Mouse (Mus musculus): ENCODE measurements around the gene Armc6. TPM values are rescaled to one million over a fixed set of nuclear protein-coding genes. Genes with fewer than 3 reads are reported as not detected.

The Armc6 gene
- polyA plus RNA-seq, 1 experiment from 2014 or later = 33.4 TPM

- H3K9me3 ChIP-seq (ENCODE audit: control insufficient read depth, low read length) = no peaks in the 10 kb centered on the region
- H3K4me2 ChIP-seq (ENCODE audit: low read depth, low read length) = no peak overlapping the region
- no peak for ATAC-seq (ENCODE audit: low read depth)
- 62% methylated on average over 5 of the region's 5 CpGs for WGBS
- H3K36me3 ChIP-seq (ENCODE audit: control insufficient read depth, insufficient read depth, low read length) = no peaks in the 10 kb centered on the region
- H3K9ac ChIP-seq (ENCODE audit: low read depth, low read length) = no peak overlapping the region
- H3K27ac ChIP-seq (replicated peaks; ENCODE audit: low read depth, low read length) = no peak overlapping the region
- no peaks in the 10 kb centered on the region for H3K27me3 ChIP-seq (replicated peaks; ENCODE audit: control insufficient read depth, insufficient read depth, low read length)
- no peak overlapping the region for H3K4me3 ChIP-seq (ENCODE audit: low read depth, low read length)
- no peak for DNase-seq (ENCODE audit: low spot score)
- H3K4me1 ChIP-seq (ENCODE audit: control insufficient read depth, insufficient read depth, low read length) = no peaks in the 10 kb centered on the region
Measured at GRCm38 (mm10) chr8:70200098-70200681, 34.1 kb downstream of the Armc6 start.

- Histone ChIP-seq H3K36me3 (ENCODE audit: control insufficient read depth, insufficient read depth, low read length) (no peaks in the 10 kb centered on the region), H3K27ac (replicated peaks; ENCODE audit: low read depth, low read length) (no peak overlapping the region), H3K27me3 (replicated peaks; ENCODE audit: control insufficient read depth, insufficient read depth, low read length) (no peaks in the 10 kb centered on the region), H3K4me1 (ENCODE audit: control insufficient read depth, insufficient read depth, low read length) (no peaks in the 10 kb centered on the region), H3K4me2 (ENCODE audit: low read depth, low read length) (no peak overlapping the region), H3K9me3 (ENCODE audit: control insufficient read depth, low read length) (no peaks in the 10 kb centered on the region), H3K4me3 (ENCODE audit: low read depth, low read length) (no peak overlapping the region), H3K9ac (ENCODE audit: low read depth, low read length) (no peak overlapping the region)
- ATAC-seq (ENCODE audit: low read depth) (no peak), DNase-seq (ENCODE audit: low spot score) (no peak)
- 51% methylated on average over 7 of the region's 7 CpGs for WGBS
Measured at GRCm38 (mm10) chr8:70197603-70198002, 36.7 kb downstream of the Armc6 start.

GRCm38 (mm10) chr8:70195762-70196161 lies 38.5 kb downstream of the Armc6 start:
- DNase-seq (ENCODE audit: low spot score) (no peak), ATAC-seq (ENCODE audit: low read depth) (no peak)
- Histone ChIP-seq H3K4me1 (ENCODE audit: control insufficient read depth, insufficient read depth, low read length) (no peaks in the 10 kb centered on the region), H3K9ac (ENCODE audit: low read depth, low read length) (no peak overlapping the region), H3K4me3 (ENCODE audit: low read depth, low read length) (no peak overlapping the region), H3K27ac (replicated peaks; ENCODE audit: low read depth, low read length) (no peak overlapping the region), H3K4me2 (ENCODE audit: low read depth, low read length) (no peak overlapping the region), H3K27me3 (replicated peaks; ENCODE audit: control insufficient read depth, insufficient read depth, low read length) (no peaks in the 10 kb centered on the region), H3K36me3 (ENCODE audit: control insufficient read depth, insufficient read depth, low read length) (no peaks in the 10 kb centered on the region), H3K9me3 (ENCODE audit: control insufficient read depth, low read length) (no peaks in the 10 kb centered on the region)
- 77% methylated on average over 2 of the region's 2 CpGs for WGBS

DNA sequence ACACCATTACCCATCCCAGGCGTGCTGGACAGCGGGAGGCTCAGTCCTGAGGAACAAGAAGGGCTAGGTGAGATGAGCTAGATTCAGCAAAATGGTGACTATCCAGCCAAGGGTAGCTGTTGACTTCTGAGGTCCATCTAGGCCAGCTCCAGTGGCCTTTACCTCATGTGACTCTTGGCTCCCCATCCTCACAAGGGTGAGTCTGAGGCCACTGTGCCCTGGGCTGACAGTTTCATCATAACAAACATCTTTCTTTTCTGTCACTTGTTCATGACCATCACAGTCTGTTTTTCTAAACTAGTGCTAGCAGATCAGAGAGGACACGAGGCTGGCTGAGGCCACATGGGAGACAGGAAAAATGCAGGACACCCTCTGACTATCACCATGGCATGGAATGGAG lies 40.1 kb downstream of the Armc6 start:
- H3K9me3 ChIP-seq (ENCODE audit: control insufficient read depth, low read length) = no peaks in the 10 kb centered on the region
- no peaks in the 10 kb centered on the region for H3K36me3 ChIP-seq (ENCODE audit: control insufficient read depth, insufficient read depth, low read length)
- no peak for ATAC-seq (ENCODE audit: low read depth)
- no peak overlapping the region for H3K27ac ChIP-seq (replicated peaks; ENCODE audit: low read depth, low read length)
- H3K4me3 ChIP-seq (ENCODE audit: low read depth, low read length) = no peak overlapping the region
- WGBS = 76% methylated on average over 3 of the region's 3 CpGs
- H3K9ac ChIP-seq (ENCODE audit: low read depth, low read length) = no peak overlapping the region
- H3K4me1 ChIP-seq (ENCODE audit: control insufficient read depth, insufficient read depth, low read length) = no peaks in the 10 kb centered on the region
- H3K27me3 ChIP-seq (replicated peaks; ENCODE audit: control insufficient read depth, insufficient read depth, low read length) = no peaks in the 10 kb centered on the region
- DNase-seq (ENCODE audit: low spot score) = no peak
- no peak overlapping the region for H3K4me2 ChIP-seq (ENCODE audit: low read depth, low read length)

DNA sequence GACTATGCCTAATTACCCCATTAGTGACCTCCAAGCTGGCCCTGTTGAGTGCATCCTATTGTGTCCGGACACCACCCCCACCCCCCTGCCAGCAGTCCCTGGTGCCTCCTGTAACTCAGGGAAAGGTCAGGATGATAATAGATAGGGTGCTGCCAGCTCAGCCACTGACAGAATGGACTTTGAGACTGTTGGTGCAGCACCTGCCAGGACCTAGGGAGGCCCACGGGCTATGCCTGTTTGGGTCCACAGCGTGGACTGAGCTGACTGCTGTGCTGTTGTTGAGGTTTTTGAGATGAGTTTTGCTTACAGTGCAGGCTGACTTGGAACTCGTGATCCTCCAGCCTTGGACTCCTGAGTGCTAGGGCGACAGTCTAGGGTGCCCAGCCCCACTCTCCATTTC lies 41.0 kb downstream of the Armc6 start:
- WGBS = 66% methylated on average over 2 of the region's 5 CpGs

DNA sequence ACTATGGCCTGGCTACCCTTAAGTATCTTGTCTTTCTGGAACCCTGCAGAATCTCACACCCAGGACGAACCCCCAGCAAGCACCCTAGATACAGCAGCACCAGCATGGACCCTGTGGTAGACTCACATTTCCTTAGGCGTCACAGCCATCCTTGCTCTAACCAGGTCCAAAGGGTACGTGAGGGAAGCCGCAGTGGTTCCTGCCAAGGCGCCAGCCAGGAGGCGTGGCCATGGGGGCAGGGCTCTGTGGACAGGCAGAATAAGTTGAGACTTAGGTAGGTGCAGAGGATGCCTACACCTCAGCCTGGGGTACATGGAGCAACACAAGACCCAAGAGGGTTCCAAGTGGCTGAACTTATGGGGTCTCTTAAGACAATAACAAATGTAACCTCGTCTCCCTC lies 45.6 kb downstream of the Armc6 start:
- Histone ChIP-seq H3K9ac (ENCODE audit: low read depth, low read length) (no peak overlapping the region), H3K36me3 (ENCODE audit: control insufficient read depth, insufficient read depth, low read length) (no peaks in the 10 kb centered on the region), H3K4me1 (ENCODE audit: control insufficient read depth, insufficient read depth, low read length) (no peaks in the 10 kb centered on the region), H3K27me3 (replicated peaks; ENCODE audit: control insufficient read depth, insufficient read depth, low read length) (no peaks in the 10 kb centered on the region), H3K27ac (replicated peaks; ENCODE audit: low read depth, low read length) (no peak overlapping the region), H3K4me2 (ENCODE audit: low read depth, low read length) (no peak overlapping the region), H3K4me3 (ENCODE audit: low read depth, low read length) (no peak overlapping the region), H3K9me3 (ENCODE audit: control insufficient read depth, low read length) (no peaks in the 10 kb centered on the region)
- WGBS = 75% methylated on average over 7 of the region's 7 CpGs
- DNase-seq (ENCODE audit: low spot score) = no peak
- no peak for ATAC-seq (ENCODE audit: low read depth)

More for the DNA sequence above, 41.0 kb downstream of the Armc6 start:
- ATAC-seq (ENCODE audit: low read depth) (no peak), DNase-seq (ENCODE audit: low spot score) (no peak)
- Histone ChIP-seq H3K4me1 (ENCODE audit: control insufficient read depth, insufficient read depth, low read length) (no peaks in the 10 kb centered on the region), H3K27me3 (replicated peaks; ENCODE audit: control insufficient read depth, insufficient read depth, low read length) (no peaks in the 10 kb centered on the region), H3K9me3 (ENCODE audit: control insufficient read depth, low read length) (no peaks in the 10 kb centered on the region), H3K36me3 (ENCODE audit: control insufficient read depth, insufficient read depth, low read length) (no peaks in the 10 kb centered on the region), H3K4me3 (ENCODE audit: low read depth, low read length) (no peak overlapping the region), H3K27ac (replicated peaks; ENCODE audit: low read depth, low read length) (no peak overlapping the region), H3K4me2 (ENCODE audit: low read depth, low read length) (no peak overlapping the region), H3K9ac (ENCODE audit: low read depth, low read length) (no peak overlapping the region)

DNA sequence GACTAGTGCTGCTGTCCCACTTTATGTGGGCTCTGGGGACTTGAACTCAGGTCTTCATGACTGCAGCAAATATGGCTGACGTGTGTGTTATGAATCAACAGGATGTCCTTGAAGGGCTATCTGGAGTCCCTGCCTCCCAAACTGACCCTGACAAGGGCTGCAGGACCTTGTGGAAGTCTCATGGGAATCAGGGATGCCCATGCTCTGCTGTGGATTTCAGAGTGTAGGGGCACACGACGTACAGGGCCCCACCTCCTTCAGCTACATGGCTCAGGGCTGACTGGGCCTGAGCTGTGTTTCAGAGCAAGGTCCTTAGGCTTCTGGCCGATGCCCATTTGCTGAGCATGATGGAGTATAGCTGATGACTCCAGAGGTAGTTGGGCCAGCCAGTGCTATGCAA lies 51.1 kb downstream of the Armc6 start:
- H3K9ac ChIP-seq (ENCODE audit: low read depth, low read length) = no peak overlapping the region
- H3K27ac ChIP-seq (replicated peaks; ENCODE audit: low read depth, low read length) = no peak overlapping the region
- no peak overlapping the region for H3K4me2 ChIP-seq (ENCODE audit: low read depth, low read length)
- ATAC-seq (ENCODE audit: low read depth) (no peak), DNase-seq (ENCODE audit: low spot score) (no peak)
- H3K4me3 ChIP-seq (ENCODE audit: low read depth, low read length) = no peak overlapping the region
- no peaks in the 10 kb centered on the region for H3K27me3 ChIP-seq (replicated peaks; ENCODE audit: control insufficient read depth, insufficient read depth, low read length)
- H3K36me3 ChIP-seq (ENCODE audit: control insufficient read depth, insufficient read depth, low read length) = peaks cover 44% of the 10 kb centered on the region
- H3K4me1 ChIP-seq (ENCODE audit: control insufficient read depth, insufficient read depth, low read length) = no peaks in the 10 kb centered on the region
- H3K9me3 ChIP-seq (ENCODE audit: control insufficient read depth, low read length) = no peaks in the 10 kb centered on the region
- WGBS = 83% methylated on average over 4 of the region's 4 CpGs

DNA sequence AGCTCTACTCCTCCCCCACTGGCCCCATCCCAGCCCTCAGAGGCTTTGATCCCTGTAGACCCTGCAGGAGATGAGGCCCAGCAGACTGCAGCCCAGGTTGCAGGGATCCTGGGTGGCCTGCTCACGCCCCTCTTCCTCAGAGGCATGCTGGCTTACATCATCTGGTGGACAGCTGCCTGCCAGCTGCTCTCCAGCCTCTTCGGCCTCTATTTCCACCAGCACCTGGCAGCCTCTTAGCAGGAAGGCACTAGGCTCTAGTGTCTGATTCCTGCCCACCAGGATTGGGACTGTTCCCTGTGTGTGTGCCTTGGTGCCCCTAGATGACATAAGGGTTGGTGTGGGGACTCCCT lies 52.4 kb downstream of the Armc6 start:
- ATAC-seq (ENCODE audit: low read depth) = peak; percentile 54; the same call in 1 of the 2 replicates
- no peaks in the 10 kb centered on the region for H3K27me3 ChIP-seq (replicated peaks; ENCODE audit: control insufficient read depth, insufficient read depth, low read length)
- H3K9me3 ChIP-seq (ENCODE audit: control insufficient read depth, low read length) = no peaks in the 10 kb centered on the region
- H3K4me3 ChIP-seq (ENCODE audit: low read depth, low read length) = no peak overlapping the region
- no peak overlapping the region for H3K4me2 ChIP-seq (ENCODE audit: low read depth, low read length)
- WGBS = 49% methylated on average over 2 of the region's 2 CpGs
- H3K27ac ChIP-seq (replicated peaks; ENCODE audit: low read depth, low read length) = no peak overlapping the region
- no peak overlapping the region for H3K9ac ChIP-seq (ENCODE audit: low read depth, low read length)
- peak; percentile 34 for DNase-seq (ENCODE audit: low spot score)
- peaks cover 55% of the 10 kb centered on the region for H3K36me3 ChIP-seq (ENCODE audit: control insufficient read depth, insufficient read depth, low read length)
- no peaks in the 10 kb centered on the region for H3K4me1 ChIP-seq (ENCODE audit: control insufficient read depth, insufficient read depth, low read length)

- WGBS = 82% methylated on average over 16 of the region's 16 CpGs
- Histone ChIP-seq H3K4me2 (ENCODE audit: low read depth, low read length) (no peak overlapping the region), H3K27me3 (replicated peaks; ENCODE audit: control insufficient read depth, insufficient read depth, low read length) (no peaks in the 10 kb centered on the region), H3K4me3 (ENCODE audit: low read depth, low read length) (no peak overlapping the region), H3K9me3 (ENCODE audit: control insufficient read depth, low read length) (no peaks in the 10 kb centered on the region), H3K27ac (replicated peaks; ENCODE audit: low read depth, low read length) (no peak overlapping the region), H3K36me3 (ENCODE audit: control insufficient read depth, insufficient read depth, low read length) (peaks cover 59% of the 10 kb centered on the region), H3K4me1 (ENCODE audit: control insufficient read depth, insufficient read depth, low read length) (no peaks in the 10 kb centered on the region), H3K9ac (ENCODE audit: low read depth, low read length) (no peak overlapping the region)
- DNase-seq (ENCODE audit: low spot score) (no peak), ATAC-seq (ENCODE audit: low read depth) (peak; percentile 24; the same call in 1 of the 2 replicates)
Measured at GRCm38 (mm10) chr8:70181212-70181902, 52.9 kb downstream of the Armc6 start.
